Mouse (Mus musculus): Measurements from ENCODE around the gene Itpkb. TPM values are rescaled to one million over a fixed set of nuclear protein-coding genes. Genes with fewer than 3 reads are reported as not detected.

Gene Itpkb
- total and polyA plus RNA-seq, 3 experiments = 4.2 to 14.4 (median 10.6) TPM

DNA sequence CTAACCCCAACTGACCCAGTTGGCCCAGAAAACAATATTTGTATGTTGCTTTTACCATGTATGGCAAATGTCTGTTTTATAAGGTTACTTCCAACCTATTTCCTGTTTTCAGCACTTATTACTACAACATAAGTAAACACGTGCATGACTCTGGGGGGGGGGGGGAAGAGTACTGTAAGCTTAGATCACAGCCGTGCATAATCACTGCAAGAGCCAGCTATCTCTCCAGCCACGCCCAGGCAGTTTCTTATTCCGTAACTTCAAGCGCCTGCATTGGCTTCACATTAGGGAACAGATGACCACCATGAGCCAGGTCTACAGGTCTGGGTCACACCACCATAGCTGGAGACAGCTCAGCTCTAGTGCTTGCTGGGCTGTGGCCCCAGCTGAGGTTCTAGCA, 99.5 kb downstream of the Itpkb start:
- Histone ChIP-seq H3K9ac (ENCODE audit: insufficient read depth, low read depth) (no peak overlapping the region), H3K27me3 (replicated peaks) (no peaks in the 10 kb centered on the region), H3K4me3 (replicated peaks in 1 of 3; ENCODE audit: low read depth in 2 of 3, low read length in 2 of 3, poor library complexity in 1 of 3) (no peak overlapping the region), H3K9me3 (replicated peaks; ENCODE audit: low read length) (no peaks in the 10 kb centered on the region), H3K4me2 (ENCODE audit: insufficient read depth, low read depth, poor library complexity, severe bottlenecking) (no peak overlapping the region), H3K36me3 (replicated peaks in 1 of 2; ENCODE audit: control insufficient read depth in 1 of 2, insufficient read depth in 1 of 2, low read length in 1 of 2) (peaks cover 0 to 8% of the 10 kb centered on the region in 2 experiments), H3K79me2 (replicated peaks; ENCODE audit: control insufficient read depth, extremely low read depth, insufficient read depth, poor library complexity, severe bottlenecking) (no peaks in the 10 kb centered on the region), H3K4me1 (ENCODE audit: control insufficient read depth in 1 of 2, insufficient read depth in 2 of 2) (peaks cover 37 to 94% of the 10 kb centered on the region in 2 experiments), H3K27ac (ENCODE audit: insufficient read depth, low read depth) (no peak overlapping the region)
- in situ Hi-C loops (cut with MboI; ENCODE audit: low pct_ligation_motif_present, low pct_unique_long_range_greater_than_20kb, low sequenced_read_pairs) = loop anchor here (5.0 kb wide), 1 partner anchor 337 kb away; no protein-coding TSS in a partner anchor
- dilution Hi-C loops (cut with MboI; ENCODE audit: extremely low pct_ligation_motif_present, extremely low pct_unique_long_range_greater_than_20kb, low sequenced_read_pairs) = no loop called here
- TF ChIP-seq POLR2AphosphoS2 (IDR thresholded peaks at IDR 0.05; ENCODE audit: low read depth, low read length) = no peak
- TF ChIP-seq HCFC1 (IDR thresholded peaks at IDR 0.05; ENCODE audit: low read depth, low read length) = no peak
- TF ChIP-seq ZNF384 (IDR thresholded peaks at IDR 0.05; ENCODE audit: low read depth, low read length) = no peak
- no peak for TF ChIP-seq PAX5 (IDR thresholded peaks at IDR 0.05; ENCODE audit: low read length)
- TF ChIP-seq TCF12 (IDR thresholded peaks at IDR 0.05; ENCODE audit: low read depth, low read length) = no peak
- TF ChIP-seq SMC3 (IDR thresholded peaks at IDR 0.05; ENCODE audit: low read depth, low read length) = no peak
- TF ChIP-seq EP300 (IDR thresholded peaks at IDR 0.05; ENCODE audit: low read length) = no peak
- TF ChIP-seq ELF1 (IDR thresholded peaks at IDR 0.05; ENCODE audit: low read depth, low read length) = no peak
- TF ChIP-seq ZC3H11A (IDR thresholded peaks at IDR 0.05; ENCODE audit: low read depth, low read length) = no peak
- TF ChIP-seq BHLHE40 (IDR thresholded peaks at IDR 0.05; ENCODE audit: low read depth, low read length) = no peak
- no peak for DNase-seq (ENCODE audit: extremely low read depth)

GRCm38 (mm10) chr1:180431833-180432232, 101.5 kb downstream of the Itpkb start:
- no peak overlapping the region for H3K4me3 ChIP-seq (replicated peaks in 1 of 3; ENCODE audit: low read depth in 2 of 3, low read length in 2 of 3, poor library complexity in 1 of 3)
- no peaks in the 10 kb centered on the region for H3K27me3 ChIP-seq (replicated peaks)
- dilution Hi-C loops (cut with MboI; ENCODE audit: extremely low pct_ligation_motif_present, extremely low pct_unique_long_range_greater_than_20kb, low sequenced_read_pairs) = no loop called here
- H3K36me3 ChIP-seq (replicated peaks in 1 of 2; ENCODE audit: control insufficient read depth in 1 of 2, insufficient read depth in 1 of 2, low read length in 1 of 2) = no peaks in the 10 kb centered on the region
- no peak overlapping the region for H3K9ac ChIP-seq (ENCODE audit: insufficient read depth, low read depth)
- no peaks in the 10 kb centered on the region for H3K79me2 ChIP-seq (replicated peaks; ENCODE audit: control insufficient read depth, extremely low read depth, insufficient read depth, poor library complexity, severe bottlenecking)
- H3K27ac ChIP-seq (ENCODE audit: insufficient read depth, low read depth) = no peak overlapping the region
- H3K4me2 ChIP-seq (ENCODE audit: insufficient read depth, low read depth, poor library complexity, severe bottlenecking) = peak overlapping the region; percentile 48; the same call in 1 of the 2 replicates
- in situ Hi-C loops (cut with MboI; ENCODE audit: low pct_ligation_motif_present, low pct_unique_long_range_greater_than_20kb, low sequenced_read_pairs) = loop anchor here (5.0 kb wide), 1 partner anchor 335 kb away; no protein-coding TSS in a partner anchor
- DNase-seq (ENCODE audit: extremely low read depth) = peak; percentile 80
- H3K9me3 ChIP-seq (replicated peaks; ENCODE audit: low read length) = no peaks in the 10 kb centered on the region
- H3K4me1 ChIP-seq (ENCODE audit: control insufficient read depth in 1 of 2, insufficient read depth in 2 of 2) = peaks cover 24 to 82% of the 10 kb centered on the region in 2 experiments
- TF ChIP-seq NELFE (IDR thresholded peaks at IDR 0.05; ENCODE audit: low read depth, low read length) (no peak; the same call in 1 of the 2 replicates), RCOR1 (conservative IDR thresholded peaks at IDR 0.05; ENCODE audit: low read depth, low read length) (no peak), POLR2AphosphoS2 (IDR thresholded peaks at IDR 0.05; ENCODE audit: low read depth, low read length) (no peak), MAZ (IDR thresholded peaks at IDR 0.05; ENCODE audit: low read depth, low read length) (0 out of 2 replicates have a peak, but pooled peaks have one; percentile 37), POLR2A (IDR thresholded peaks at IDR 0.05; ENCODE audit: low read depth, low read length) (no peak), ZNF384 (IDR thresholded peaks at IDR 0.05; ENCODE audit: low read depth, low read length) (no peak), UBTF (IDR thresholded peaks at IDR 0.05; ENCODE audit: low read depth, low read length) (no peak), CTCF (conservative IDR thresholded peaks at IDR 0.05 in 1 of 2, IDR thresholded peaks at IDR 0.05 in 1 of 2; ENCODE audit: low read depth in 2 of 2, low read length in 2 of 2) (peak; percentile 30 to 75; a peak in 2 of 4 replicates), USF1 (IDR thresholded peaks at IDR 0.05; ENCODE audit: low read depth, low read length) (no peak), GABPA (IDR thresholded peaks at IDR 0.05; ENCODE audit: insufficient replicate concordance, low read depth, low read length) (no peak), ZC3H11A (IDR thresholded peaks at IDR 0.05; ENCODE audit: low read depth, low read length) (no peak), MEF2A (IDR thresholded peaks at IDR 0.05; ENCODE audit: borderline replicate concordance, low read depth, low read length) (0 out of 2 replicates have a peak, but pooled peaks have one; percentile 39), E2F4 (IDR thresholded peaks at IDR 0.05; ENCODE audit: insufficient replicate concordance, low read depth, low read length) (no peak), CHD1 (IDR thresholded peaks at IDR 0.05; ENCODE audit: low read depth, low read length) (no peak), RAD21 (IDR thresholded peaks at IDR 0.05; ENCODE audit: low read depth, low read length) (peak; percentile 68), JUN (IDR thresholded peaks at IDR 0.05; ENCODE audit: insufficient read depth, low read depth, low read length) (no peak), TCF12 (IDR thresholded peaks at IDR 0.05; ENCODE audit: low read depth, low read length) (0 out of 2 replicates have a peak, but pooled peaks have one; percentile 16), SMC3 (IDR thresholded peaks at IDR 0.05; ENCODE audit: low read depth, low read length) (peak; percentile 79), JUND (conservative IDR thresholded peaks at IDR 0.05; ENCODE audit: low read depth, low read length) (no peak), EP300 (IDR thresholded peaks at IDR 0.05; ENCODE audit: low read length) (no peak), ZKSCAN1 (IDR thresholded peaks at IDR 0.05; ENCODE audit: borderline replicate concordance, low read depth, low read length) (no peak), SIN3A (IDR thresholded peaks at IDR 0.05; ENCODE audit: low read length) (no peak), ZMIZ1 (IDR thresholded peaks at IDR 0.05; ENCODE audit: low read depth, low read length) (no peak), TBP (conservative IDR thresholded peaks at IDR 0.05; ENCODE audit: low read depth, low read length) (no peak), IRF4 (IDR thresholded peaks at IDR 0.05; ENCODE audit: low read depth, low read length) (peak; percentile 54; the same call in 1 of the 2 replicates), HCFC1 (IDR thresholded peaks at IDR 0.05; ENCODE audit: low read depth, low read length) (peak; percentile 15; the same call in 1 of the 2 replicates), ETS1 (conservative IDR thresholded peaks at IDR 0.05; ENCODE audit: low read depth, low read length) (0 out of 2 replicates have a peak, but pooled peaks have one; percentile 20), ELF1 (IDR thresholded peaks at IDR 0.05; ENCODE audit: low read depth, low read length) (no peak), PAX5 (IDR thresholded peaks at IDR 0.05; ENCODE audit: low read length) (no peak), MYC (IDR thresholded peaks at IDR 0.05; ENCODE audit: low read depth, low read length) (peak; percentile 67)

Data from CH12.LX (cell line).